Mouse (Mus musculus): ENCODE results near the gene Rabep1.

Gene Rabep1

DNA sequence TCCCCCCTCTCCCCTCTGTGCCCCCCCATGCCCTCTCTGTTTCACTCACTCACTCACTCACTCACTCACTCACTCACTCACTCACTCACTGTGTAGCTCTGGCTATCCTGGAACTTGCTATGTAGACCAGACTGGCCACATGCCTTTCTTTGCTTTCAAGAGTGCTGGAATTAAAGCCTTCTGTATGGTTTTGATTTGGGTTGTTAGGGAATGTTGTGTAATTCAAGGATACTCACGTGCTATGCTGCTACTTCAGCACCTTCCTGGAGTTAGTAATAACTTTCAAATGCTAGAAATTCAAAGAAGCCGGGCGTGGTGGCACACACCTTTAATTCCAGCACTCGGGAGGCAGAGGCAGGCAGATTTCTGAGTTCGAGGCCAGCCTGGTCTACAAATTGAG is 53.6 kb downstream of the Rabep1 start:
- peak; percentile 7 to 9 for DNase-seq

DNA sequence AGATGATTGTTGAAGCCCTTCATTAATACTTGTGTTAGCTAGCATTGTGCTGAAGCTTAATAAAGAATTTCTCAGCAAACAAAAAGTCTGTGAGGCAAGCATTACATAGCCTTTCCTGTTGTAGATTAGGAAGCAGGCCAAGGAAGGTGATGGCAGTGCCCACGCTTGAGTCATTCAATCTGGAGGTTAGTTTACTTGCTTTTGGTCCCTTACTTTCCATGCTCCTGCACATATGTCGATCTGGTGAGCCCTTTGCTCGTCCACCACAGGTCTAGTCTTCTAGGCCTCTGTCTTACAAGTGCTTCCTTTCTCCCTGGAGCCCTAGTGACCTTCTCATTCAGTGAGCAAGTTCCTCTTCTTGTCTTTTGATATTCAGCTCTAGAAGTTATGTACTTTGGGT is 62.1 kb downstream of the Rabep1 start:
- DNase-seq = no peak

DNA sequence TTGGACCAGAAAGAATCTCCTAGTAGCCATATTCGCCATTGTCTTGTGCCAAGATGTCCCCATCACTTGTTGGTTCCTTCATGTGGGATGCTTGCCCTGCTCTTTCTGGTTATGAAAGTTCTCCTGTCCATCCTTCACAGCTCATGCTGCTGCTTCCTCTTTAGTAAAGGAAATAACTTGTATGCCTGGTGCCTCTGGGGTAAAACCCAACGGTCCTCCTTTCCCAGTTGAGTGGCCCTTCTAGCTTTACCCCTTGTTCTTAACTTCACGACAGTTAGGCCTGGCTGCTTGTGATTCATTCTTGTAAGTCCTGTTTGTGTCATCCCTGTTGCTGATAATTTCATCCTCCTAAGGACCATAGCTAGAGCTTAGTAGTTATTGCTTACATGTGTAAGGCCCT is 66.7 kb downstream of the Rabep1 start:
- DNase-seq = no peak

DNA sequence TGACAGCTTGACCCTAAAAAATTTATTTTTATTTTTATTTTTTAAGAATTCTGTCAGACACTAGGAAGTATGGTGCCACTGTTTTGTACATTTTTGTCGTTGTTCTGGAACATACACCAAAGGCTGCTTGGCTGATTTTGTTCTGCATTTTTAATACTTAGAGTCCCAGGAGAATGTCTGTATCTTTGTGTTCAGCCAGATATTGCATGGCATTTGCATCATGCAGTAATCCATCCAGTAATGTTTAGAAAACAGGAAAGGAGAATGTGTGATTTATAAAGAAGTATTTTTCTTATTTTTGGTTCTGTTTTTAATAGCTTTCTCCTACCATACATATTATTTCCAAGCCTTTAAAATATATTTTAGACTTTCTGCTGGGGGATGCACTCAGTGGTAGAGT is 67.3 kb downstream of the Rabep1 start:
- DNase-seq = no peak

DNA sequence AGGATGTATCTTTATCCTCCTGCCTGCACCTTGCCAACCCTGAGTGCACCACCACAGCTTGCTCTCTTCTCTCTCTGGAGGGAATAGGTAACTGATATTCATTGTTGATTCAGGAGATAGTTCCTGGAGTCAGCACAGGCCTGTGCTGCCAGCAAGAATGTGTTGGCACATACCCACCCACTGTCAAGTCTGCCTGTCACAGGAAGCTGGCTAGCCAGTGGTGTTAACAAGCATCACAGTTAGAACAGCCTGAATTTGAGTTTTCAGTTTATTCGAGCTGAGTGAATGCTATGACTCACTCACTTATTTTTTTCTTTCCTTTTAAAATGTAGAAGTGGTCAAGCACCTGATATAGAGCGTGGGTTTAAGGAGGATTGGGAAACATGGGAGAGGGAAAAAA is 73.3 kb downstream of the Rabep1 start:
- DNase-seq = no peak

DNA sequence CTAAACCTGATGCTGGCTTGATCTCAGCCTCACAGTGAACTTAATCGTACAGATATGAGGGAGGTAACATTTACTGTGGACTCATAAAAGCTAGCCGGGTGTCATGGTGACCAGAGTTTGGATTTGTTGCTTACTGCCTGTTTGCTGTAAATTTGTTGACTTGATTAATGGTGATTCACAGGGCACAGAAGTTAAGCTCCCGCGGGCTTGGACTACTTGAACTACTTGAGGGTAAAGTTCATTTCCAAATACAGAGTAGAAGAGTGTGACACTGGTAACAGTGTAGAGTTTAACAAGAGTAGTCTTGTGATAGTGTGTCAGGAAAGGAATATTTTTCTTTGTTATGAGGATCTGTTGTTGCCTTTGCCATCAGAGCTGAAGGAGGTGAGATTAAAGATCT is 74.9 kb downstream of the Rabep1 start:
- no peak for DNase-seq

DNA sequence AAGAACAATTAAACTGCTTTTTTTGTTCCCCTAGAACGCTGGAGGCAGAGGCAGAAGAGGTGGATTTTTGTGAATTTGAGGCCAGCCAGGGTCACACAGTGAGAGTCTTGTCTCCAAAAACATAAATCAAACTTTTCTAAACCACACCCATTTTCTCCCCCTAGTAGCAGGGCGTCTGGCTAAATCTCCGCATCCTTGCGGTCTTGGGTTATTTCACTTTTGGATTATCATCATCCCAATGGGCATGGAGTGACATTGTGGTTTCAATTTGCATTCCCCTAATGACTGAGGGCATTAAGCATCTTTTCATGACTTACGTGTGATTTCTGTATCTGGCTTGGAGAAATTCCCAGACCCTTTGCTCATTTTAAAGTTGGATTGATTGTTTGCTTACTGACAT is 86.9 kb downstream of the Rabep1 start:
- DNase-seq = no peak

DNA sequence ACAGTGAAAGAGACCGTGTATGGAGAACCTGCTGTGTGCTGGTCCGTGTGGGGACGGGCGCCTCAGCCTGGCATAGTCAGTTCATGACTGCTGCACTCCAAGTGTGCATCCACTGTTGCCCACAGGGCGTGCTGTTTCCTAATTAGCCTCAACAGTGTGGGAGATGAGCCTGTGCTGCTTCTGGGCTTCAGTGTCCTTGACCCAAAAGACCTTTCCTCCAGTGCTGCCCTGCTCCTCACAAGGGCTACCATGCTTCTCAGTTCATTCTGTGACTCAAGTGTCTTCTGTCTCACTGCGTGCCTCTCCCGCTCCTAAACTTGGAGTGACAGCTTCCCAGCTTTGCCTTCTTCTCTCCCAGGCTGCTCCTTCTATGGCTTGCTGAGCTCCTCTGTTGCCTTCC is 90.7 kb downstream of the Rabep1 start:
- no peak for DNase-seq

DNA sequence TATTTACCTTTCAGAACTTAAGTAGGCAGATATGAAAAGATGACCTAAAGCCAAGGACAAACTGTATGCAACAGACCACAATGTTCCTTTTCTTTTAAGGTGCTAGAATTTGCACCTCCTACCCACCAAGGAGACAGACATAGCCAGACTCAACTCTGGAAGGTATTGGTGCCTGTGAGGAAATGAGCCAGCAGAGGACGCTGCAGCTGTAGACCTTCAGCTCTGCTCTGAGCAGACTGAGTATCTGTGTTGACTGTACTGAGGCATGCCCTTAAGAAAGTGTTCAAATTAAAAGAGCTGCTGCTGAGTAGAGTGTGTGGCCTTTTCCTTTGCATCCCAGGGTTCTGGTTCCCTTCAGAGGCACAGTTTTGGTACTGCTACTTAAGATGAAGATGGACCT is 98.0 kb downstream of the Rabep1 start:
- no peak for DNase-seq

DNA sequence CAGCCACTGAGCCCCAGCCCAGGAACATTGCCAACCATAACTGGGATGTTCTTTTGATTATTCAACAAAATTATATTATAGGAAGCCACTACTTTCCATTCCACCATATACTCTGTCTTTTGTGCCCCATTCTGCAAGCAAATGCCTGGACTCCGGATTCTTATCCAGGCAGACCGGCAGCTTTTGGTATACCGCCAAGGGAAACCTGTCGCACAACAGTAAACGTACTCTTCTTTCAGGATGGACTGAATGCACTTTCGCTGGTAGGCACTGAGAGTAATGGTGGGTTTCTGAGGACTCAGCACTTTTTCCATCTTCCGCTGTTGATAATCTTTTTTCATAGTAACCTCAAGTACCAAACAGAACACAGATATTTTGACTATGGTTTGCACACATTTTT is 99.1 kb downstream of the Rabep1 start:
- no peak for DNase-seq

DNA sequence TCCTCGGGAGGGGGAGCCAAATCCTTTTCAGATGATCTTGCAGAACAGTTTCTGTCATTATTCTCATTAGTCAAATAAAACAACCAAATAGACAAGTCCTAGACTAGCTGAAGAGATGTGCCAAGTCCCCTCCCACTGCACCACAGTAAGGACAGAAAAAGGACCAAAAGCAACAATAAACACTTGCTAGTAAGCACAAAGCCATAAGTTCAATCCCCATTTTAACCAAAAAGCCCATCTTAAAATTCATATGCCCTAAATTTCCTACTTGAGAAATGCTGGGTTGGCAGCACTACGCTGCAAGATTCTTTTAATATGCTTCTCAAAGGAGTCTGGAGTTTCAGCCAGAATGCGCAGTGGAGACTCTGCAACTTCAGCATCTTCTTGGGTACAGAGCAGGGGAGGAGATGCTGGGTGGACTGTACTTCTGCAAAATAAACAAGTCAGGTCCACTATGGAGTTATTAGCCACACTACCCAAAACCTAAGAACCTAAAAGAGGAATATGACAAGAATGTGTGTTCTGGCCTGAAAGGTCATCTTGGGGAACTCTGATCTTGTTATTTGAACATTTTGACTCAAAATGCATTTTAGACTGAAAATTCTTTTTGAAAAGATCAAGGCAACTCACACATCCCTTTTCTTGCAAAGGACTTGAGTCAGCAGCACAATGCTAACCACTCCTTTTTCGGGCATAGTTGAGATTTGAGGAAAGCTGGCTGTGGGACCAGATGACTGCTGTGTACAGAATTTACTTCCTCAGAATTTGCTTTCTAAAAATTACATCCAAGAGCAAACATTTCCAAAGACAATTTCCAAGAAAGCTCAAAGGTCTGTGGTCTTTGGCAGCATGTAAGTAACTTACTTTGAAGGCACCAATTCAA is 100.6 kb downstream of the Rabep1 start:
- no peak for DNase-seq

DNA sequence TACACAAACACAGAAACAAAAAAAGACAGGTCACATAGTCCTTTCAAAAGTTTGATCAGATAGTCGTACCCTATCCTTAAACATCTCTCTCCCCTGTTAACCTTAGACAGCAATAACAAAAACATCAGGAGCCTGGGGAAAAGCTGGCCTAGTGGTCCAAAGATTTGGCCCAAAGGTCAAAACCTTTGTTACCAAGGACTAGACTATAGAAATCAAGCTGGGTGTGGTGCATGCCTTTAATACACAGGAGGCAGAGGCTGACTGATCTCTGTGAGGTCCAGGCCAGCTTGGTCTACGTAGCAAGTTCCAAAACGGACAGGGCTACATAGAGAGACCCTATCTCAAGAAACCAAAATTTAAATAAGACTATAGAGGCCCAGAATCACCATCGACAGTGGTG is 110.1 kb downstream of the Rabep1 start:
- no peak for DNase-seq

DNA sequence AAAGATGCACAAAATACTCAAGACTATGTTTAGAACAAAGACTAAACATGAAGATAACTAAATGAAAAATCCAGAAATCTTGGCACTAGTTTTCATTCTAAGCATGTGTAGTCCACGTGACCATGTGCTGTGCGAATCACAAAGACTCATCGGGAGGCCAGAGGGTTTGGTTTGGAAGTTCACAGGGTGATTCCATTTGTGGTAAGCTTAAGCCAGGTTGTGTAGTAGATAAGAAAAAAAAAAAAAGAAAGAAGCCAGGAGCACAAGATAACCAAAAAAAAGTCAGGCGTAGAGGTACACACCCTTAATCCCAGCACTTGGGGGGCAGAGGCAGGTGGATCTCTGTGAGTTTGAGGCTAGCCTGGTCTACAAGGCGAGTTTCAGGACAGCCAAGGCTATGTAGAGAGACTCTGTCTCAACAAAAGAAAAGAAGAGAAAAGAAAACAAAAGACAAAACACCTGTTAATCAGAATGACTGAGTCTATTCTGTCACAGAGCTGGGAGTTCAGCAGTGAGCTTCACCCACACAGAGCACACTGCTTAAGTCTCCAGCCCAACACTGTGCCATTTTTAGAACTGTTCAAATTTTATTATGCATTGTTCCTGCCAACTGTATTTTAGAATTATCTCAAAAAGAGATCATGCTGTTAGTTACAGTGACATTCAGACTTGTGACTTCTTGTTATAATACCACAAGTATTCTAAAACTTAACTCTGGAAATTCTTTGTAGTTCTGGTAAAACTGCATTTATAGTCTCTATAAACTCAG is 116.4 kb downstream of the Rabep1 start:
- no peak for DNase-seq

DNA sequence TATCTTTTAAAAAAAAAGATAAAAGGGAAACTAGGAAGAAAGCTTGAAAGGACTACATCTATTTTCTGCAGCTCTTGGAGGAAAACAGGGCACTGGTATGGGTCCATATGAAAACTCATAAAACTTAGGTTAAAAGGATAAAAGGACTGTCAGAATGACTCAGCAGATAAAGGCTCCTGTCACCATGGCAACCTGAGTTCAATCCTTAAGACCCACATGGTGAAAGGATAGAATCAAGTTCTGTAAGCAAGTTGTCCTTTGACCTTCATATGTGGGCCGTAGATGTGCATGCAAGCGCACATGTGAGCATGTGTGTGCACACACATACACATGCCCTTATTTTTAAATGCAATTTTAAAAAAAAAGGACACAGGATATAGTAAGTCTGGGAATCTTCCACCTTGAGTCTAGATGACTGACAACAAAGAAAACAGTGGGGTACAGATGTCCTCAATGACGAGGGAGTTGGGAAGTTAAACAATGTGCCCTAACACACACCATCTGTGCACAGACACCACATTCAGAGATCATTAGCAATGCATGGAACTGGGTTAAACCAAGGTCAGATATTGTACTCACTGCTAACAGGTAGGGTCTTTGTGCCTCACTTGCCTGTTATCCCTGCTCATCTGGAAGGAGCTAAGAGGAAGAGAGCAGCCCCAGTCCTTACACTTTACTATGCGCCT is 119.8 kb downstream of the Rabep1 start:
- DNase-seq = no peak

DNA sequence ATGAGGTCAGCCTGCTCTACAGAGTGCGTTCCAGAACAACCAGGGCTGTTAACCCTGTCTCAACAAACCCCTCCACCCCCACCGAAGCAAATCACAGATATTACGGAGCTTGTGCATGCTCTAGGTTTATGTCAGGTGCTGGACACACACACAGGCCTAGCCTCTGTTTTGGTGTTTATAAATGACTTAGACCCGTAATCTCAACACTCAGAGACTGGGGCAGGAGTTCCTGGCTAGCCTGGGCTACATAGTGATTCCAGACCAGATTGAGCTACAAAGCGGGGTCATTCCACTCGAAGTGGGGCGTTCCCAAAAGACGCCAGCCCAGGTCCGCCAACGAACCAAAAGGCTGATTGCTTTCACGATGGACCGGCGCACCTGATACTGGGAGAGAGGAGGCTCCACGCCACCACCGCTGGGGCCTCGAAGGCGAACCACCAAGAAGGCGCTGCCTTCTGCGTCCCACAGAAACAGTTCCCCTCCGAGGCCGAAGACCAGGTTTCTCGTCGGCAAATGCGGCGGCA is 124.8 kb downstream of the Rabep1 start:
- DNase-seq = no peak

DNA sequence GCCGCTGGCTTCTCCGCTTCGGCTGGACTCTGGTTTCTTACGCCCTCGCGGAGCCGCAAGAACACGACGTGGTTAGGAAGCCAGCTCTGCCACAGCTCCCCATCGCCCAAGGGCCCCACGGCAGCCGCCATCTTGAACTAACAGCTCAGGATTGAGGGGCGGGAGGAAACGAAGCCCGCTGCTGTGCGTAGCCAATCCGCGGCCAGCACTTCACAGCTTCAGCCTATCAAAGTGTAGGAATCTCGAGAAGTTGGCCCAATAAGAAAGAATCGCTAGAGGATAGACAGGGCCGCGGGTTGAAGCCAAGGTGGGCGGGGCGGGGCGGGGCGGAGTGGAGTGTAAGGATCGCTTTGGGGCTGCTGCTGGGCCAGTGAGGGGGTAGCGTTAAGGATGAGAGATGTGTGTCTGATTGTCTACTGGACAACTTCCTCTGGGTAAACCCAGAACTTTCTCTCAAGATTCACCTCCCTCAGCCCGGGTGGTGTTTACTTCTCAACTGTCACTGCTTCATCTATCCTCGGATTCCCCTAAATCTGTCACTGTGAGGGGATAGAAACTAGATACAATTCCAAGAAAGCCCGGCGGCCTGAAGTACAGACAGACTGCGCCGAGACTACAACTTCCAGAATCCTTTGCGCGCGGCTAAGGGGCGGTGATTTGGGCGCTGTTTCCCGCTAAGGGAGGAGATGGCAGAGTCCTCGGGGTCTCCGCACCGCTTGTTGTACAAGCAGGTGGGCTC is 125.4 kb downstream of the Rabep1 start, which contains the start of the genes Nup88 and Rpain:
Gene Nup88 (minus strand): TSS at position 153 of the 739 bp plus-strand sequence.
Gene Rpain (plus strand): TSS at position 393 of the 739 bp plus-strand sequence.
- peak; percentile 96 for DNase-seq

DNA sequence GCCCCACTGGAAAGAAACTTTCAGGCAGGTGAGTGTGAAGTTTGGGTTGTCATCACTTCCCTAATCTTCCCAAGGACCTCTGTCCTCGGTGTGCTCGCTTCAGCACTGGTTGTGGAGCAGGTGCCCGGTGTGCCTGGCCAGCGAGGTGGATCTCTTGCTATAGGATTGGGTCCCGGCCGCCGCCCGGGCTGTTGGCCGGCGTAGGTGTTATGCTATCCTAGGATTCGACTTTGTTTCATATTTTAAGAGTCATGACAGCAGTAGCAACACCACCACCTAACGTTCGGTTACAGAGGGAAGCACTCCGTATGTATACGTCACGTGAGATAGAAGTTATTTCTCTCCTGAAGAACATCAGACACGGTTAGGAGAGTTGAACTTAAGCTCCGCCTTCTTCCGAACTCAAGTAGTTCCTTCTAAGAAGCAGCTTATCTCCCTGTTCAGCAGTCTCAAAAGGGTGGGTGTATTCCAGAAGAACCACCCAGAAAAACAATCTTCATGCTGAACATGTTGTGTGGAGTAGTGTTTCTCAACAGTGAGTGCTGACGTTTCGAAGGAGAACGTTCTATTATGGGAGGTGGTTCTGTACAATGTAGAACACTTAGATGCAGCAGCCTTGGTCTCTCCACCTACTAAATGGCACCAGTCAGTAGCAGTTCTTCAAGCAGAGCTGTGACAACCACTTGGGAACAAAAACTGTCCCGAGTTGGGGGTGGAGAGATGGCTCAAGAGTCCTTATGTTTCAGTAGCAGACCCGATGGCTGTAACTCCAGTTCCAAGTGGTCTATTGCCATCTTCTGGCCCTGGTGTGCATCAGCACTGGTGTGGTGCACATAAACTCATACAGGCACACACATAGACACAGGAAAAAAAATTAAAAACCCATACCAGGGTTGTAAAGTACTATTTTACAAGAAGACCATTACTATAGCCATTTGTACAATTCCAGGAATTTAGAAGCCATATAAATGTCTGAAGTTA is 126.3 kb downstream of the Rabep1 start:
- DNase-seq = peak in 1 of 2 experiments; percentile 51

DNA sequence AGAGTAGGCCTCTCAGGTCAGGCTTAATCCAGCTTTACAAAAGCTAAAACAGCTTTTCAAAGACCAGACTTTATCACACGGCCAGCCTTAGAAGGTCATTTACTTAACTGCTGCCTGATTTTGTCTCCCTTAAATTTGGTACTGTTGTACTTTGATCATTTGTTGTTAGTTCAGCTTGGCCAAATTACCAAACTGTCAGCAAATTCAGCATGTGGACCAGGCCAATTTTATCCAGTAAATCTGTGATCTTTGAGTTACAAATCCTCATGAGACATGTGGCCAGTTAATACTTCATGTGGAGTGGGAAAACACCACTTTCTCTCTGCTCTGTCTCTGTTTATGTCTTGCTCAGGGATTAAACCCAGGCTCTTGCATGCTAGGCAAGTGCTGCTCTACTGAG is 128.0 kb downstream of the Rabep1 start:
- DNase-seq = no peak

DNA sequence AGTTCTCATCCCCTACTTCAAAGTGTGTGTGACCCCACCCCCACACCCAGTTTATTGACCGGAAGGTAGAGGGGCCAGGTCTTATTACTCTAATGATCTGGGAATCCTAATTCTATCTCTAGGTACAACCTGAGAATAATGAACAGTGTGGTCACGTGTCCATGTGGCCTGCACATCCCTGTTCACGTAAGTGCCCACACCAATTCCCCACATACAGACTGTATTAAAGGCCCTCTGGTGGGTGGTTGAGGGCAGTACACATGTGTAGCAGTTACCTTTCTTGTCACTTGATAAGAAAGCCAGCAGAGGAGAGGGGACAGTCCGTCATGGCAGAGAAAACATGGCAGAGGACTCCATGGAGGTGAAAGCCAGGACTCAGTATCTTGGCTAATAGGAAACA is 129.4 kb downstream of the Rabep1 start:
- DNase-seq = no peak

DNA sequence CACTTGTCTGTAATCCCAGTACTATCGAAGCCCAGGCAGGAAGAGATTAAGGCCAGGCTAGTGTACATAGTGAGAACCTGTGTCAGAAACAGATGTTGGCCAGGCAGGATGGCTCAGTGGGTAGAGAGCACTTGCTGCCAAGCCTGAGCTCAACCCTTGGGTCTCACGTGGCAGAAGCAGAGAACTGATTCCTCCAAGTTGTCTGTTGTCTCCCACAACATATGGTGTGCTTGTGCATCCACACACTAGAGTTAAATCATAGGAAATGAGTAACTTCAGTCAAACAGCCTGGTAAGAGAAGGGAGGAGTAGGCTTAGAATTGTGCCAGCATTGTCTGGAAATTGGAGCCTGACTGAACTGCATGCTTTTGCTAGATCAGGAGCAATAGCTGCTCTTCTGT is 130.6 kb downstream of the Rabep1 start:
- DNase-seq = no peak

DNA sequence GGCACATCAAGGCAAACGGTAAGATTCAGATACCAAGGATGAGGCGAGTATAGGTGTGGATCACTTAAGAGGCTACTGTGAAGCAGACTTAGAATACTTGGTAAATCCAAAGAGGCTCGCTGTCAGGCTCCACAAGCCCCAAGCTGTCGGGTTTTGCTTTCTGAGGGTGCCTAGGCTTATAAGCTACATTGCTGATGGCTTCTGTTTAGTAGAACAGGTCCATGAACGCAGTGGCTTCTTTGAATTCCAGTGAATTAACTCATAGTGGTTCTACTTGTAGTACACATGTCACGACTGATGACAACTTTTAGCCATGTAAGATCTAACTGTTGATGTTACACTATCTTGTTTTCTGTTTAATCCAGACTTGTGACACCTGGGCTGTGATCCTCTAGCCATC is 132.7 kb downstream of the Rabep1 start:
- DNase-seq = no peak
